Mouse (Mus musculus) testis, adult 2 months (tissue): ENCODE results near the gene Kcnq4.

Experiments used
- CTCF ChIP-seq: fragments of 200-500 bp; IDR thresholded peaks from 2 replicates; pipeline ENCODE4 v1.5.1; 2012; ENCODE audit warnings: low read depth, mild to moderate bottlenecking, inconsistent platforms, low read length, moderate library complexity; ENCODE audit not compliant: control insufficient read depth, insufficient read depth, insufficient replicate concordance
- POLR2A ChIP-seq: fragments of 200-500 bp; IDR thresholded peaks from 2 replicates; pipeline ENCODE4 v1.6.1; 2012; ENCODE audit warnings: low read depth, mild to moderate bottlenecking, inconsistent platforms, low read length, moderate library complexity; ENCODE audit not compliant: control insufficient read depth

DNA sequence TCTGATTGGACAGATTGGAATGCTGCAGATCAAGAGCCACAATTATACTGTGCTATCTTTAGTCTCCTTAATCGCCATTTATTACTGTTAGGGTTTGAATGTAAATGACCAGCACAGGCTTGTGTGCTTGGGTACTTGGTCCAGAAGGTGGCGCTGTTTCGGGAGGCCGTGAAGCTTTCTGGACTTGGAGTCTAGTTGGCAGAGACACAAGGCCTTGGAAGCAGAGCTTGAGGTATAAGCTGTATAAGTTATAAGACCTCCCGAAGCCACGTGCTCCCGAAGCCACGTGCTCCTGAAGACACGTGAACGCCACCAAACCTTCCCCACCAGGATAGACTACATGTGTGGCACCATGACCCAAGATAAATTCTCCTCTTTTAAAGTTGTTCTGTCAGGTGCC lies 55.7 kb downstream of the Kcnq4 start:
- TF ChIP-seq CTCF = peak; percentile 73; the same call in 1 of the 2 replicates
- TF ChIP-seq POLR2A = no peak
